Mouse (Mus musculus): ENCODE data around the gene Bcar1.
A peak's percentile ranks its signal among the peaks of the same experiment; 100 is the strongest.

GRCm38 (mm10) chr8:111712588-111712987 is 31.0 kb downstream of the Bcar1 start:
- TF ChIP-seq MYOD1 (IDR thresholded peaks at IDR 0.05; ENCODE audit: control insufficient read depth, insufficient read length, low read depth) (no peak), CTCF (IDR thresholded peaks at IDR 0.05; ENCODE audit: control insufficient read depth, insufficient read depth, insufficient read length) (peak; percentile 53)
